Mouse (Mus musculus) kidney, postnatal 14 days (tissue): ENCODE results near the gene Dpf3.
A peak's percentile ranks its signal among the peaks of the same experiment; 100 is the strongest.

Experiments used
- DNase-seq: peaks from one replicate; pipeline ENCODE4 v3.0.0; 2022; ENCODE audit warnings: mixed read lengths

The Dpf3 gene

DNA sequence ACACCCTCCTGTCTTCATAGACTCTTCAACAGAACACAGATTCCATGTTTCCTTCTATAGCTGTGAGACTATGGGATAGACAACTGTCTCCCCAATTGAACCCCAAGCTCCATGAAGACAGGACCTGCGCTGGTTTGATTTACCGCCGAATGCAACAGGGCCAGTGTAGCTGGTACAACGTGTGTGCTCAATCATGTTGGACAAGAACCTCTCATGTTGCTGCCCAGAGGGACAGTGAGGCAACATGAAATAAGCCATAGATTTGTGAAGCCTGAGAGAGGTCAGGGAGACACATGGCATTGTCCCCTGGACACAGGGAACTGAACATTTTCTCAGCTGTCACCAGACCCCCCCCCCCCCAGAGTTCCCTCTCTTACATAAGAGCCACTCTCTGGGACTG, 21.5 kb downstream of the Dpf3 start:
- no peak for DNase-seq

DNA sequence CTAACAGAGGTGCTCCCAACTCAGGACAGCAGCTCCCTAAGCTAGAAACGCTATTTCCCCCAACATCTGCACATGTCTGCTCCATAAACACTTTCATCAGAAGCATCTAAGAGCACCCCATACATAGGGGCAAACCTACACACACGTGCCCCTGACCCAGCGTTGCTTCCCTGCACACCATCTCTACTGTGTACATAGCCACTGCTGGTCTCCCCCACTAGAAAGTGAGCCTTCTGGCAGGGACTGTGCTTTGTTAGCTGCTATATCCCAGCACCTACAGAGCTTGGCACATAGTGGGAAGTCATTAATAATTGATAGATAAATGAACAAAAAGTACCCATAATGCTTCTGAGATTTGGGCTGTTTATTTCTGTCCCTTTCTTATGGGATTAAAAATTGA, 27.2 kb downstream of the Dpf3 start:
- DNase-seq, result no peak

DNA sequence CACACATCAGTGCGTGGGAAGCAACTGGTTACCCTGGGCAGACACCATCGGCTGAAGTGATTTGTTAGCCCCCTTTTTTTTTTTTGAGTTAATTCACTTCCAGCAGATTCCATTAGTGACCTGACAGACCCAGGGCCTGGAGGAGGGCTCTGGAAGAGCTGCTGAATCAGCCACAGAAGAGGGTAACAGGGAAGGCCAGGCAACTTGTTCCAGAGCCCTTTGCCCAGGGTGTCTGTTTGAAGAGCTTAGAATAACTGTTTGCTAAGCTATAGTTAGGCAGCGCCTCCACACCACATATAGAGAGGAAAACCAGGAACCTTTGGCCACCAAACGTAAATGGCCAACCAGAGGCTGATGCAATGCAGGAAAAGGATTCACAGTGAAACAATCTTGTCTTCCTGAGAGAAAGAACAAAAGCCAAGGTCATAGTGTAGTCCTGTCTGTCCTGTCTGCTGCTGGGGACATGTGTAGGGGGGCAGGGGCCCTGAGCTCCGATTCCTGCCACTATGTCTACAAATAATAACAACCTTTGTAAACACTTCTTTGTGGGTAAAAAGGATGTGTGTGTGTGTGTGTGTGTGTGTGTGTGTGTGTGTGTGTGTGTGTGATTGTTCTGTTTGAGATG, 32.7 kb downstream of the Dpf3 start:
- peak; percentile 65 for DNase-seq

GRCm38 (mm10) chr12:83451850-83452249, 35.7 kb downstream of the Dpf3 start:
- DNase-seq, result peak; percentile 47

DNA sequence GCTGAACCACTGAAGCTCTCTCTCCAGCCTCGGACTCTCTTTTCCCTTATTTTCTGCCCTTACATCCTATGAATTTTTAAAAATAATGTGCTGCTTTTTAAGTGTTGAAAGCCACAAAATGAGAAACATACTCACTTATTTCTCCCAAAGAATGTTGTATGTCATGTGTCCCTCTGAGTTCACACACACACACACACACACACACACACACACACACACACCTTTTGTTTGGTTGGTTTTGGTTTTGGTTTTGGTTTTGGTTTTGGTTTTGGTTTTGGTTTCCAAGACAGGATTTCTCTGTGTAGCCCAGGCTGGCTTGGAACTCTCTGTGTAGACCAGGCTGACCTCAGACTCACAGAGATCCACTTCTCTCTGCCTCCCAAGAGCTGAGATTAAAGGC, 37.0 kb downstream of the Dpf3 start:
- no peak for DNase-seq

DNA sequence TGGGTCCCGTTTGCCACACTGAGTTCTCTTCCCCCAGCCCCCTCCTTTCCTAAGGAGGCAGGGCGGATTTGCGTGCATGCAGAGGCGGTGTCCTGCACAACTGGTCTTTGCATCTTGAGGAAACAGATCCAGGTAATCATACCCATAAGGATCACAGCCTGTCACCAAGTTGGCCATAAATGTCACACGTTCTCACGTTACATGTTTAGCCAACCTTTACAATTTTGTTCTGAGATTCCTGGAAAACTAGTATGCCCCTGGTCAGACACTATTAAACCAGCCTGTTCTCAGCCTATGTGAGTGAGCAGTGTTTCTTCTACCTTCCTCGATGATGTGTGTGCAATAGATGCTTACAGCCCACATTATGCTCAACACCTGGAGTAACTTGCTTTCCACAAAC, 38.3 kb downstream of the Dpf3 start:
- no peak for DNase-seq

GRCm38 (mm10) chr12:83445587-83445986, 41.9 kb downstream of the Dpf3 start:
- peak; percentile 48 for DNase-seq

GRCm38 (mm10) chr12:83444448-83444847, 43.1 kb downstream of the Dpf3 start:
- no peak for DNase-seq

GRCm38 (mm10) chr12:83438002-83438401, 49.5 kb downstream of the Dpf3 start:
- no peak for DNase-seq

DNA sequence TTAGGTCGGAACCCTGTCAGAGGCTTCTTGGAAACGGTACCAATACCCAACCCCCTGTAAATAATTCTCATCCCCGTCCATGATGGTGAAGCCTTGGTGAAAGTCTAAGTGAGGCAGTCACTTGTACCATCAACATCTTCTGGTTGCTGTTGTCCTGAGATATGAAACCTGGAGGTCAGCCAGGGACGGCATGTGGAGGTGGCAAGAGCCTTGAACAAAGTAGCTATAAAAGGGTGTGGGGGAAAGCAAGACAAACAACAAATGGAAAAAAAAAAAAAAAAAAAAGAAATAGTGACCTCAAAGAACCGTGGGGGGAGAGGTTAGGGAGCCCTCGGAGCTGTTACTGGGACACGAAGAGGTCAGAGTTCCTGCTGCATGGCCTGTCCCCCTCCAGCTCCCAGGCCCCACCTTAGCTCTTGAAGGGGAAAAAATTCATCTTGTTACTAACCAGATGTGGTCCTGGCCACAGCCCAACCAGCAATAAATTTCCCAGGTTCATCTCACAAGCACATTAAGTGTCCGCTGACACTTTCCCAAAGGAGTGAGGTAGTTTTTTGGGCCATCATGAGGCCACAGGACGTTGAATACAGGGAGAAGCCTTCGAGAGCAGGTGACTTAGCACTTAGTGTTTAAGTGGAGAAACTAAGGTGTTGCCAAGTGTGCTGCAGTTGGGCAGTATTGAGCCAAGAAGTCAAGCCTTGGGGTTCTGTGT, 53.4 kb downstream of the Dpf3 start:
- no peak for DNase-seq

DNA sequence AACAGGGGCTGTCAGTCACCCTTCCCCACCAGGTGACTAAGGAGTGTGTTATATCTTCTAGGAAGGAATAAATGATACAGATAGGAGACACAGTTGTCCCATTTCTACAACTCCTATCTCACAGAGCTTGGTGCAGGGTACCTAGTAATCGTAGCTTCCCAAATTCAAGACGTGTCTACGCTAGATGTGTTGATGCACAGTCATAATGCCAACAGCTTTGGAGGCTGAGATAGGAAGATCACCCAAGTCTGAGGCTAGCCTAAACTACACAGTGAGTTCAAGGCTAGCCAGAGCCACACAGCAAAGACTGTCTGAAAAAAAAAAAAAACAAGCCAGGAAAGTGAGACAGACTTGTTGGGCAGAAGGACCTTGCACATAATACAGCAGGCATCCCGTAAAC, 54.1 kb downstream of the Dpf3 start:
- DNase-seq, result no peak

DNA sequence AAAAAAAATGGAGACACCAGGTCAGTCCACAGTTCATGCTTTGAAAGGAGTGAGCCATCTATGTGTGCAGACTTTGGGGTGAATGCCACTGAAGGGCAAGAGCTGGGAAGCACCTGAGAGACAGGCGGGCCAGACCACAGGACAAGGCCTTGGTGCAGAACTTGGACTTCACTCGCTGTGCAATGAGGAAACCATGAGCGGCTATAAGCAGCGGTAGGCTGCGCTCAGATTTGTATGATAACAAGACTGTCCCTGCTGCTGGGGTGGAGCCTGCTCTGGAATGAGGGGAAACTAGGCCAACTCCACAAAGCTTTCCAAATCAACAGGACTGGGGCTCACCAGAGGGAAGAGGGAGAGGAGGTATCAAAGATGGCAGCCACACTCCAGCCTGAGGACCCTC, 57.3 kb downstream of the Dpf3 start:
- DNase-seq, result no peak

DNA sequence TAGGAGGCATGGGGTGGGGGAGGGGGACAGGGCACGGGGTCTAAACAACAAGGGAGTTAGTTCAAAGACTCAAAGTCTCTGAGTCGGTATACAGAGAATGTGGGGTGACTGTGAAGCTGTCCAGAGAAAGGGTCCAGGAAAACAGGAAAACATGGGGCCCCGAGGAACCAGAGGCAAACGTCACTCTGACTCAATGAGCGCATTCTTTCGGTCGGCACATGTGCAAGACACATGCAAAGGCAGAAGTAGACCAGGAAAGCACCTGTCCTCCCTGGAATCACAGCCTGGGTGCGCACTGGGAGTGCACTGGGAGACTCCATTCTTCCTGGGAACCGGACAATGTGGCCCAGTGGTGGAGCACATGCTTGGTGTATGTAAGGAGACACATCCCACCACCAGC, 59.5 kb downstream of the Dpf3 start:
- no peak for DNase-seq

GRCm38 (mm10) chr12:83427601-83428000, 59.9 kb downstream of the Dpf3 start:
- DNase-seq, result peak; percentile 22

GRCm38 (mm10) chr12:83426326-83426725, 61.2 kb downstream of the Dpf3 start:
- DNase-seq, result no peak

DNA sequence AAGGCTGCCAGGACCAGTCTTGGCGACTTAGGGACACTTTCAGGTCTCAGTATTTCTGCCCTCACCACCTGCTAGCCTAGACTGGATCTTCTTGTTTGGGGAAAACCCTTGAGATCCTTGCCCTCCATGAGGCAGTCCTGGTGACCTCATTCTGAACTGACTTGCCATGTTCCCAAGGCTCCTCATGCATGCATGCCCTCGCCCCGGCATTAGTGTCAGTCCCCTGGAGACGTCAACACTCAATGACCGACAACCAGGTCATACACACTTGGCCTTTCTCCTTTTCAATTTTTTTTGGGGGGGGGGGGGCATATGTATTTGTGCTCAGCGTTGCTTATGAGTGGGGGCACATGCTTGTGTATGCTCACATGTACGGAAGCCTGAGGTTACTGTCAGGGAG, 61.8 kb downstream of the Dpf3 start:
- DNase-seq, result no peak

- DNase-seq, result peak; percentile 33
Observed at GRCm38 (mm10) chr12:83424720-83425444, 62.6 kb downstream of the Dpf3 start.

DNA sequence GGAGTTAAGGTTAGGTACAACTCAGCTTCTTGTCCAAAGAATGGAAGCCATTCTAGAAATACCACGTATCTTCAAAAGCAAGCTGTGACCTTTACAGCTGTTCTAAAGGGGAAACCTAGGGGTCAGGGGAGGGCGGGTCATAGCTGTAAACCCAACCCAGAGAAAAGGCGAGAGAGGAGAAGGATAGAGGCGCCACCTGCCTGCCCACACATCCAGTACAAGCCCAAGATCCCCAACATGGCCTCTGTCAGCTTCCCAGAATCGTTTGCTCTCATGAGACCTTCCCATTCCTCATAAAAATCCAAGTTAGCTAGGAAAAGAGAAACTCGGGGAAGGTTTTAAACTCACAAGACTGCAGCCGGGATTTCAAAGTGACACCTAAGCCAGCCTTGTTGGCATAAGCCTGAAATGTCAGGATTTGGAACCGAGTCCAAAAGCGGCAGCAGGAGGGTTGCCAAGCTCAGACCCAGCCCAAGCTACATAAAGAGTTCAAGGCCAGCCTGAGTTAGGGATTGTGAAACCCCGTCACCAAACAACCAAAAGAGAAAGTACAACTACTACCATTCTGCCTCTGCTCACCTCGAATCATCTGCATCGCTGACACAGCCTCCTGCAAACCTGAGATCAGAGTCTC, 63.3 kb downstream of the Dpf3 start:
- DNase-seq, result no peak

DNA sequence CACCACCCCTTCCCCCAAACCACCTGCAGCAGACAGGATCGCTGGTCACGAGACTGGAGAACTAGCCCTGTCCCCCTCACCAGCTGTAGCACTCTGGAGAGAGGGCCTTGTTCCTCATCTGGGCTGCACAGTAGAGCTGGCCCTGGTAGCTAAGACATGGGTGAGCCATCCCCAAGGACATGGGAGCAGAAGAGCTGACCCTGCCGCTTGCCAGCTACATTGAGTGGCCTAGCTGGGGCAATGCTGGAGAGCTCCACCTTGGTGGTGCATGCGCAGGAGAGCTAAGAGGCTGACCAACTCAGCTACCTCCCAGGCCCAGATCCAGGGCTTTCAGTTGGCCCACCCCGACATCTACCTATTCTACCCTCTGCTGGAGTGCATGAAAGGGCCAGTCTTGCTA, 67.2 kb downstream of the Dpf3 start:
- no peak for DNase-seq

DNA sequence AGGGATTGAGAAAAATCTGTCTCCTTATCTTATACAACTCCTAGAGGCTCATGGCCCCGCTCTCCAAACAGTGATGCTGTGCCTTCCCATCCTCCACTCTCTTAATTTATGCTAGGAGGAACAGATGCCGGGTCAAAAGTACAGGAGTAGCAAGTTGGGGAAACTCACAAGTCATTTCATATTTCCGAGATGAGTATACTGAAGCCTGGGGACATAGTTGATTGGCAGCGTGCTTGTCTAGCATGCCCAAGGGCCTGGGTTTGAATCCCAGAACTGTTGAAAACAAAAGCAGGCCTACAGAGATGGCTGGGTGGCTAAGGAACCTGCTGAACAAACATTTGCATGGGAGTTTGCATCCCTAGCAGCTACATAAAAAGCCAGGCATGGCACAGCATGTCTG, 72.3 kb downstream of the Dpf3 start:
- DNase-seq, result no peak

- no peak for DNase-seq
Observed at GRCm38 (mm10) chr12:83413684-83414083, 73.8 kb downstream of the Dpf3 start.

DNA sequence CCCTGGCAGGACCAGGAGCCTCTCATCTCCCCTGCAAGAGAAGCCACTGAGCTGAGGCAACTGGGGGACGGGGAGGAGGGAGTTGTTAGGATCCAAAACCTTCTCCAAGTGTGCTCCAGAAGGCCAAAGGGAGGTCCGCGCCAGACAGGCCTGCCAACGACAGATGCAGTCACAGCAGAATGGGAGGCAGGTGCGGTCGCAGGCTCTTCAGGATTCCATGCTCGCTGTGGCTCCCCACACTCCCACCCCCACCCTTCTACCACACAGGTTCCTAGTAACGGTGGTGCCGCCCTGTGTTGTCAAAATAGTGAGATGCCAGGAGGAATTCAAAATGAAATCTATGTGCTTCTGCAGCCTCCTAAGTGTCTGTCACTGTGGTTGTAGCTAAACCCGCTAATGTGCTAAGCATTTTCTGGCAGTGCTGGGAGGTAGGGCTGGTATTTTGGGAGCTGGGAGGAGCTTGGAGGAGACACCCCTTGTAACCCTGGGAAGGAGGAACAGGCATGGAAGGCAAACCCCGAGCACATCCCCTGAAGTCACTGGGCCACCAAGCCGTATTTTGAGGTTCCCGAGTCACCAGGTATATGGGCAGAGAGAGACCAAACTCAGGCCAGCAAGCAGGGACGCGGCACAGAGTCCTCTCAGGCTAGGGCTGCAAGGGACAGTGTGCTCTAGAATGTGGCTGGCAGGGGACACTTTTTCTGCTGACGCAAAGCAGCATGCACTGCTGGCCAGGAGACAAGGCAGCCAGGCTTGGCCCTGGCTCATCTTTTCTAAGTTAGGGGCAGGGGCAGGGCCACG, 75.6 kb downstream of the Dpf3 start:
- DNase-seq, result peak; percentile 14

DNA sequence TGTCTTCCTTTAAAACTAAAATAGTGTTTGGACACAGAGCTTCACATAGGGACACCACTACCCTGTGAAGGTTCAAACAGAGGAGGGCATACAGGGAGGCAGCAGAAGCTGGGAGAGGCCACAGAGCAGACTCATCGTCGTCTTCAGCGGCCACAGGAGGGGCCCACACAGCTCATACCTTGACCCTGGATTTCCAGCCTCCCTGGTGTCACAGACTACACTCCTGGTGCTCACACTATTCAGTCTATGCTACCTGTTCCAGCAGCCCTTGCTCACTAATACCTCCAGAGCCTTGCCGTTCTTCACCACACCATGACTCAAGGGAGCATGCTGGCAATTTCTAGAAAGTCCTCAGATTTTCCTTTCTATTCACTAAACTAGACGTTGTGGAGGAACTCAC, 76.5 kb downstream of the Dpf3 start:
- no peak for DNase-seq
